Mouse (Mus musculus) left cerebral cortex, adult 9 months (tissue): ENCODE data around the gene Kif3c.
A peak's percentile ranks its signal among the peaks of the same experiment; 100 is the strongest.

Source experiments
- DNase-seq, 2 experiments: peaks; one replicate each; pipeline ENCODE4 v3.0.0; 2022; ENCODE audit warnings: low spot score in 2 of 2

The Kif3c gene

DNA sequence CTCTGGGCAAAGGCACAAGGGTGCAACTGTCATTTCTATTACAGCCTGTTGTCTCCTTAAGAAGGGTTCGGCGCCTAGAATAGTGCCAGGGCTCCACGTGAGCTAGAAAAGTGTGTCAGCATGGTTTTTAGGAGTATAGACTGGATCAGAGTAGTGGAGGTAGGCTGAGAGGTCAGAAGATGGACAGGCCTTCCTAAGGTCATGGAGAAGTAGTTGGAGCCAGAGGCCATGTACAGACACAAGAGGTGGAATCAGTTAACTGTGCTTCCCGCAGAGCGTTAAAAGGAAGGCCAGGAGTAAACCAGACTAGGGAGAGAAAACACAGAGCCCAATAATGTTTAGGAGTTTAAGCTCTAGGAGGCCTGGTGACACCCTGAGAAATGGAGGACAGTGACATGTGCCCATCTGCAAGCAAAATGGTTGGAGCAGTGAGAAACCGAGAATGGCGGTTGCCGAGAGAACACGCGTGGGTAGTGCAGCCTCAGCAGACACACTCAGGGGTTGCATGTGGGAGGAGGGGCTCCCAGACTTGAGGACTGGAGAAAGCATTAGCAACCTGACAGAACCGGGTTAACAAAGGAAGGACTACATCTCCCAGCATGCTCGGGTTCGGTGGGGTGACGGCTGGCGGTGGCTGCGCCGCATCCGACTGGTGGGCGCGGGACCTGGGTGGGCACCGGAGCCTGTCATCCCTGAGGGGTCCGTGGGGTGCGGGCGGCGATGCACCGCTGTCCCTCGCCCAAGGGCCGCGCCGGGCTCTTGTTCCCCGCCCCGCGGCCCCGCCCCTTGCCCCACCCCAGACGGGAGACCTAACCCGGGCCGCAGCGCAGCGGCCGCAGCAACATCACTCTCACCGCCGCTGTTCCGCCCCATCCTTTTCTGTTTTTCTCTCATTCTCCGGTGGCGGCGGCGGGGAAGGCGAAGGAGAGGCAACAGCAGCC, at the start of gene Kif3c:
Gene Kif3c (plus strand): TSS at position 625 of the 941 bp plus-strand sequence.
- DNase-seq = peak; percentile 85 to 88

DNA sequence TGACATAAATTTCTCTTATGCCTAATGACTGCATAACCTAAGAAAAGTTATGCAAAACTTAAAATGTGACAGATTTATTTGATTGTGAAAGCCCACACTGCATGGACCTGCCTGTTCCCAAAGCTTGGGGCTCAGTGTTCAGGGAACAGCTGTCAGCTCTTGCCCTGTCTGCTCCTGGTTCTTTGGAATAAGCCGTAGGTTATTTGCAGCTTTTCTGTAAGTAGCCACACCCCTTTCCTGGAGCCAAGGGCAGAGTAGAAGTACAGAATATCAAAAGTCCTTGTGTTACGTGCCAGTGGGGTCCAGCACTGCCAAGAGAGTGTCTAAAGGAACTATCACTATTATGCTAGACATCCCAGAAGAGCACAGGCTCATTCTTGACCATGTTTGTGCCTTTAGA, 48.8 kb upstream of the Kif3c start:
- no peak for DNase-seq

DNA sequence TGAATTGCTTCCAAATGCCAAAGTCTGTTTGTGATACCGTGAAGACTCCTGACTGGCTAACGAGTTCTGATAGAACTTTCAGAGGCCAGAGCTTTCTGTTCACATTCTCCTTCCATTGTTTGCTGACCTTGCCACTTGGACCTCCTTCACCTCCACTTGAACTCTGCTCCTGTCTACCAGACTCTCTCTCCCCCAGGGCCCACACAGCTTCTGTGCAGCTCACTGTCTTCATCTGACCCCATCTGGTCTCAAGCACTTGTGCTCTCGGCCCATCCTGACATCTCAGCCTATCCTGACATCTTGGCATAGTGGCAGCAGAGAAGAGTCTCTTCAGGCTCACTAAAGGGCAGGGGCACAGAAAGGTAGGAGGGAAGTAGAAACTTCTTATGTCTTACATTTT, 48.0 kb upstream of the Kif3c start:
- DNase-seq = no peak

DNA sequence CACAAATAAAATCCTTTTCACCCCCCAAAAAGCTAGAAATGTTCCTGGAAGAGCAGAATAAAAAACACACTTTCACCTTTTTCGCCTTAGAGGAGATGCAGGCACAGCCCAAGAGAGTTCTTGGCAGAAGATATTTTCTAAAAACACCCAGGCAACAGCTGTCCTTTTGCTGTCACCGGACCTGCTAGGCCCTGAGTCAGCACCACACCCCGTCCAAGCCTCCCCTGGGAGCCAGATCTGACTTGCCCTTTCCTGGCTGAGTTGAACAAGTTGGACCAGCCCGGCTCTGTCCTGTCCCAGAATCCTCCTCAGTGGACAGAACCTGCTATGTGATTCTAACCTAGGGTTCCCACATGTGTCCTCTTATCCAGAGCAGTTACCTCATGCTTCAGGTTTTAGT, 45.6 kb upstream of the Kif3c start:
- no peak for DNase-seq

DNA sequence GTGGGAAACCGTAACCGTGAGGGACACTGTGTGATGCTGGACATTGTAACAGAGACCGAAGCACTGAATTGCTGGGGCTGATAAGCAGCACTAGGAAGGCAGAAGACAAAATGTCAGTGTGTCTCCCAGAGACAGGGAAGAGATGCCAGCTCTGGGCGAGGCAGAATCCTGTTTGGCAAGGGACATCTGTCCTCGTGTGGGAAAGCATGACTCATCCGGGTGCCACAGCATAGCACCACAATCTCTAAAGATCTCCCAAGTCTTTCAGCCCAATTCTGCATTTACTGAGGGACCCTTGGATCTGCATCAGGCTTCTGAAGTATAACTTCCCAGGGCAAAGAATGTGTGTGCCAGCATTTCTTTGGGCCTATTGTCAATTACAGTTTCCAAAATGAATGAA, 41.7 kb upstream of the Kif3c start:
- DNase-seq = peak in 1 of 2 experiments; percentile 71

DNA sequence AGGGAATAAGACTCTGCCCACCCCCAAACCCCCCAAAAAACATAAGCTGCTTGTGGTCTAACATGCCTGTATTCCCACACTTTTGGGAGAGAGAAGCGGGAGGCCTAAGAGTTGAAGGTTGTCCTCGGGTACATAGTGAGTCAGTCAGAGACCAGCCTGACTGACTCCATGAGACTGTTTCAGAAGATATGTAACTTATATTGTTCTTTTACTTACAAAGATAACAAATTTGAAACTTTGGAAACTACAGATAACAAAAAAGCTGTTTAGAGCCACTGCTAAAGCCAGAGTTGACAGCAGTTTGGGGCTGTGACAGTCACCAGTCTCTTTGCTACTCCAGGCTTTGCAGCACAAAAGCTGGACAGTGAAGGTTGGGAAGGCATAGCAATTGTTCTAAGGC, 39.7 kb upstream of the Kif3c start:
- DNase-seq = no peak

DNA sequence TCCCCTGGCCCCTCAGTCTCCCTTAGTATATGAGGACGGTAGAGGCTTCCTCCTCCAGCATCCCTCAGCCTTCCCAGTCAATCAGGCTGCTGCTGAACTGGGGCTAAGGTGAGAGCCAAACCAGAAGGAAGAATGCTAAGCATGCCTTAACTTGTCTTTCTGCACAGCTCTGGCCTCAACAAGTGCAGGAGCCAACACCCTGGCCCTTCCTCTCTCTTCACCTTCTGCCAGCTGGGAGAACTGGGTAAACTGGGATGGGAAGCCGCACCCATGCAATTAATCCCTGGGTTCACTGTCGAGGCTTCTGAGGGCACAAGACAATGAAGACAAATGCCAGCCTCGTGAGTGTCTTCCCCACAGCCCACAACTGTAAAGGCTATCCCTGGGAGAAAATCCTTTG, 35.3 kb upstream of the Kif3c start:
- no peak for DNase-seq

DNA sequence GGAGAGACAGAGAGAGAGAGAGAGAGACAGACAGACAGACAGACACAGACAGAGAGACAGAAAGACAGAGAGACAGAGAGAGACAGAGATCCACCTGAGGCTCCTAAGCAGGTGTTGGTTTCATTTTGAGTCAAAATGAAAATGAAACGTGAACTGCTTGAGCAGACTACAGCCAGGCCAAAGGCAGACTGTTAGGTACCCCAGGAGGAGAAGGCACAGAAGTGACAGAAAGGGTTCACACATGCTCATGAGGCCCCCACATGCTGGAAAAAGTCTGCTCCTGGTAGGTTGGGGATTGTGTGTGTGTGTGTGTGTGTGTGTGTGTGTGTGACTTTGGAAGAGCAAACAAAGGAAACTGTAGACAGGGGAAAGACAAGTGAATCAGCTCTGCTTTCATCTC, 26.0 kb upstream of the Kif3c start:
- DNase-seq = no peak

DNA sequence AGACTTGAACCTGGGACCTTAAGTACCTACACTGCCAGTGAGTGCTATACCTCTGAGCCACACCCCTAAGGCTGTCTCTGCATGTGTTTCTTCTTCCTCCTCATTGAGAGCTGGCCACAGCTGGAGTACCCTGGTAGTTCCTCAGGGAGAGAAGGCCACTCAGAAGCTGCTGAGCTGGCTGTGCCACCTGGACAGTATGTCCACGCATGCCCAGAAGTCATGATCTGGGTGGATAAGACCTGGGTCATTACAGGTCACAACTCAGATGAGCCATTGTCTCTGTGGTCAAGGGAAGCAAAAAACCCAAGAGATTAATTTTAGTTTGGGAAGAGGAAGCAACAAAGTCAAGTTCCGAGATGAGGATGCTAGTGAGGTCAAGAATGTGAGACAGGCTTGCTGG, 20.8 kb upstream of the Kif3c start:
- DNase-seq = no peak

DNA sequence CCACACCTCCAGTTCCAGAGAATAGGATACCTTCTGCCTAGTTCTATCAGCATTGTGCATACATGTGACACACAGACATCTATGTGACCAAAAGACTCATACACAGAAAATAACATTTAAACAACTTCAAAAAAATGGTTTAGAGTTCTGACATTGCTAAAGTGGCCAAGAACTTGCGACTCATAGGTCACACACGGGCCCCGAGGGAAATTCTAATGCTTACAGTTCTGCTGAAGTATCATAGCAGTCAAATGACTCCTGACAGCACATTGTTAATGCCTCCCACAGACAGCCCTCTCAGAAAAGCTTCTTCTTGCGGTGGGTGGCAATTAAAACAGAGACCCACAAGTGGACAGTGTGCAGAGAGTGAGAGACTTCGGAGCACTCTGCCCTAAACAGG, 19.9 kb upstream of the Kif3c start:
- DNase-seq = no peak

DNA sequence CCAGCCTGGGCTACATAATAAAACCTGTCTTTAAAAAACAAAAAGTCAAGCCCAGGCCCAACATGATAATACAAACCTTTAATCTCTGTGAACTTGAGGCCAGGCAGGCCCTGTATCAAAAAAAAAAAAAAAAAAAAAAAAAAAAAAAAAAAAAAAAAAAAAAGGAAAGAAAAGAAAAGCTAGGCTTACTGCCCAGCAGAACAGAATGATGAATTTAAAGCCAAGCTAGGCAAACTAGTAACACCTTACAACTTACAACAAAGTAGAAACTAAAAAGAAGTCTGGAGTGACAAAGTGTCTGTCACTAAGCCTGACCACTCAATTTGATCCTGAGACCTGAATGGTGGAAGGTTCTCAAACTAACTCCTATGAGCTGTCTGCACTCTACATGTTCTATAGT, 17.2 kb upstream of the Kif3c start:
- DNase-seq = no peak

DNA sequence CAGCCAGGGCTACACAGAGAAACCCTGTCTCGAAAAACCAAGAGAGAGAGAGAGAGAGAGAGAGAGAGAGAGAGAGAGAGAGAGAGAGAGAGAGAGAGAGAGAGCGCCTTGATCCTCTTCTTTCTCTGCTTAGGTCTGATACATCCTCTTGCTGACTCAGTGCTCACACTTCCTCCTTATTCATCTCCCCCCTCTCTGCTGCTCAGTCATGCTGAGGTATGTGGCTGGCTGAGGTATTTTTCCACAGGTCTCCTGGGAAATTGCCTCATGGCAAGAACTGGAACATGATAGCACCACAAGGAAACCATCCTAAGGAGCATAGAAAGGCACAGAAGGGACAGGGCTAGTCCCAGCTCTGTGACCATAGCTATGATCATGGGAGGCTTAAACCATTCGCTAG, 15.5 kb upstream of the Kif3c start:
- DNase-seq = no peak

DNA sequence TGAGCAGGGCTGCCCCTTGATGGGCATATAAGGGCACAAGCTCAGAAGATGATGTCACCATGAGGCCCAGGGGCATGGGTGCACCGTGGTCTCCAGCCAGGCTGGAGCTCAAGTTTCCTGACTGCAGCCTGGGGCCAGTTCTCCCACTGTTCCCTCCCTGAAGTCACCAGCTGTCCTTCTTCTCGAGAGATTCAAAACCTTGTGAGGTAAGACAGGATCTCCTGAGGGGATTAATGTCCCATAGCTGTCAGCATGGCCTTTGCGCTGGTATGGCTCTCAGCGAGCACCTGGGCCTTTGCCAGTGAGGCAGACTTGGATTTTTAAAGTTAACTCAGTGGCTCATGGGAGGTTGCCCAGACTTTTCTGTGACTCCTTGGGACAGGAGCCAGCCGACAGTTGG, 14.8 kb upstream of the Kif3c start:
- no peak for DNase-seq

DNA sequence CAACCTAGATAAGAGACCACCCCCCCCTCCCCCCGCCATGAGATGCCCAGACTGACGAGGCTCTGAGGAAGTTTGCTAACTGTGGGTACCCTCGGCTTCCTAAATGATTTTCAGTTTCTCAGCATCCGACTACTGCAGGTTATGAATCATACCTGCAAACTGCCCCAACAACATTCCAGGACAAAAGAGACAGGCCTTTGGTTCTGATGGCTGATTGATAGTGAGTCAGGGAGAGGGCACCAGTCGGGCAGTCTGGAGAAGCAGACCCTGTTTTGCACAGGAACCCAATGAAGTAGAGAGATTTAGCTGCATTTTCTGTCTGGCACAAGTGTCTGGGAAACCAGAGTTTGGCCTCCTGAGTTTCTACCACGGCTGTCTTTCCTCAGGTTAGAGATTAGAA, 12.7 kb upstream of the Kif3c start:
- no peak for DNase-seq

DNA sequence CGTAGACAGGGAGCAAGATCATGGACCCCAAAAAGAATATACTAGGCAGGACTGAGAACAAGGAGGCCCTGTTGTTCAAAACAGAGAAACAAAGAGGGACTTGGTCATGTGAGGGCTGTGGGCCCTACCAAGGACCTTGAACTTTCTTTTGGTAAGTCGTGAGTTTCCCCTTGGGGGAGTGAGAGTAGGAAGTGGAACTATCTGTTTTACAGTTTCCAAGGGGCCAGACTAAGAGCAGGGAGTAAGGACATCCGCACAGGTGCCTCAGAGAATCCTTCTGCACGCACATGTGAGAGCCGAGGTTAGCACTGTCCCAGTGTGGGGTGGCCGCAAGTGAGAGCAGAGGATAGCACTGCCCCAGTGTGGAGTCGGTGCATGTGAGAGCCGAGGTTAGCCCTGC, 9.9 kb upstream of the Kif3c start:
- no peak for DNase-seq

DNA sequence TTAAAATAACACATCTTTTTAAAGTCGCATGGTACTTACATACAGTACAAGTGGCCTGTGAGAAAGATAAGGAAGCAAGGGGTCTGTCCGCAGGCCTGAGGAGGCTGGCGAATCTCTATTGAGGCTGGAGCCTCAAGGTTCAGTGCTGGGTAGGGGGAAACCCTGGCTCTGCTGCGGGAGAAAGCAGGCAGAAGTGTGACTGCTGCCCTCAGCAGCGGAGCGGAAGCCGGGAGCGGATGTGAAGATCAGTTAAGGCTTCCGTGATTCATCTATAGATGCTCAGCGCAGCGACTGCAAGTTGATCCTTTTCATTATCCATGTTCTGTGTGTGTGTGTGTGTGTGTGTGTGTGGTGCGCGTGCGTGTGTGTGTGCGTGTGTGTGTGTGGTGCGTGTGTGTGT, 8.1 kb upstream of the Kif3c start:
- no peak for DNase-seq

DNA sequence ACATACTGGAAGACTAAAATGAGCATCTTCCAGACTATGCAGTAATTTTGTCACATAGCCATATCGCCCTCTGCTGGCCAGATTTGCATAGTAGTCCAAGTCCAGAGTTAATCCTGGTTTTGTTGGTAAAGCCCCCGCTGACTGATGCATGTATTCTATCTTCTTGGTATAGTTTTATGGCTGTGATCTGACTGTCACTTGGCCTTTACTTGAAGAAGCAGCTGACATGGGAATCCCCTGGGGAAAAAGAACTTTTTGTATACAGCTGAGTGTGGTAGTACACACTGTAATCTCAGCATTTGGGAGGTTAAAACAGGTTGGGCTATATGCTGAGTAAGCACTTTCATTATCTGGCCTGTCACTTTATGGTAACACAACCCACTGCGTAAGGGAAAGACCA, 5.6 kb upstream of the Kif3c start:
- peak in 1 of 2 experiments; percentile 90 for DNase-seq

DNA sequence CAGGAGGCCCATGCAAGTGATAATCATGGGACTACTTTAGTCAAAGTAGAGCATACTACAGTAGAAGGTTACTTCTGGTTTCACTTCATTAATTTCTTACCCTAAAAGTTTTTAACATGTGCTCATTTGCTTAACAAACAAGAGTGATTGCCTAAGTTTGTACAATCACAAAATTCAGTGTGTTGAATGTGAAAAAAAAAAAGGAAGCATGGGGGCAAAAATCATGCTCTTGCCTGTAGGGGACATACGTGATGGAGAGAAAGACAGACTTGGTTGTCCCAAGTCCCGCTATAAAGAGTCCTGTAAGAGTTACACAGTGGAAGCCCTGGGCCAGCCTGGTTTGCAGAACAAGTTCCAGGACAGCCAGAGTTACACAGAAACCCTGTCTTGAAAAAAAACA, 4.9 kb upstream of the Kif3c start:
- no peak for DNase-seq

DNA sequence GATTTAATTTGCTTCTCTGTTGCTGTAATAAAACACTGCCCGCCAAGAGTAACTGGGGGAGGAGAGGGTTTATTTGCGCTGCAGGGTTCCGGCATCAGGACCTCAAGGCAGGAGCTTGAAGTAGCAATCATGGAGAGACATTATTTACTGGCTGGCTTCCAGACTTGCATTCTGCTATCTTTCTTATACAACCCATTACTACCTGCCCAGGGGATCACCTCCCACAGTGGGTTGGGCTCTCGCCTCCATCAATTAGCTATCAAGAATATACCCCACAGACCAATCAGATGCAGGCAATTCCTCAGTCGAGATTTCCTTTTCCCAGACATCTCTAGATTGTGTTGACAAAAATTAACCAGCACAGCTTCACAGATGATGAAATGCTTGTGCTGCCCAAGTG, 856 bp upstream of the Kif3c start:
- no peak for DNase-seq

DNA sequence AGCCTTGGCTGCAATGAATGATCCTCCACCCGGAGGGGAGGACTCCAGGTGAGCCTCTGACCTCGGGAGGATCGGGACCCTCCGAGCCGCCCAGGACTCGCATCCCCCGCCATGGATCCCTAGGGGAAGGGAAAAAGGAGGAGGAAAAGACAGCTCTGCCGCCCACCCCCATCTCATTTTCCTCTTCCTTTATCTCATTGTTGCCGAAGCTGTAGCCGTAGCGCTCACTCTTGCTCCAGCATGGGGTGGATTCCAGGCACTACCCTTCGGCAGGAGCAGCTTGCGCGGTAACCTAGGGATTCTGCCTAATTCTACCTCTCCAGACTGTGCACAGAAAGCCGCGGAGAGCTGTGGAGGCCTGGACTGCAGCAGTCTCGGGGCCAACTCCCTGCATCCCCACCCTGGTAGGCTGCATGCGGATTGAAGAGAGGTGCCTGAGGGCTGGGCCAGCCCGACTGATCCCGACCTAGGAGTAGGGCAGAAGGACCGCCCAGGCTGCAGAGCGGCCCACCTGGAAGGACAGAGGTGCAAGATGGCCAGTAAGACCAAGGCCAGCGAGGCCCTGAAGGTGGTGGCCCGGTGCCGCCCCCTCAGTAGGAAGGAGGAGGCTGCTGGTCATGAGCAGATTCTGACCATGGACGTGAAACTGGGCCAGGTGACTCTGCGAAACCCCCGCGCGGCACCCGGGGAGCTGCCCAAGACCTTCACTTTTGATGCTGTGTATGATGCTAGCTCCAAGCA, 687 bp downstream of the Kif3c start:
- no peak for DNase-seq

DNA sequence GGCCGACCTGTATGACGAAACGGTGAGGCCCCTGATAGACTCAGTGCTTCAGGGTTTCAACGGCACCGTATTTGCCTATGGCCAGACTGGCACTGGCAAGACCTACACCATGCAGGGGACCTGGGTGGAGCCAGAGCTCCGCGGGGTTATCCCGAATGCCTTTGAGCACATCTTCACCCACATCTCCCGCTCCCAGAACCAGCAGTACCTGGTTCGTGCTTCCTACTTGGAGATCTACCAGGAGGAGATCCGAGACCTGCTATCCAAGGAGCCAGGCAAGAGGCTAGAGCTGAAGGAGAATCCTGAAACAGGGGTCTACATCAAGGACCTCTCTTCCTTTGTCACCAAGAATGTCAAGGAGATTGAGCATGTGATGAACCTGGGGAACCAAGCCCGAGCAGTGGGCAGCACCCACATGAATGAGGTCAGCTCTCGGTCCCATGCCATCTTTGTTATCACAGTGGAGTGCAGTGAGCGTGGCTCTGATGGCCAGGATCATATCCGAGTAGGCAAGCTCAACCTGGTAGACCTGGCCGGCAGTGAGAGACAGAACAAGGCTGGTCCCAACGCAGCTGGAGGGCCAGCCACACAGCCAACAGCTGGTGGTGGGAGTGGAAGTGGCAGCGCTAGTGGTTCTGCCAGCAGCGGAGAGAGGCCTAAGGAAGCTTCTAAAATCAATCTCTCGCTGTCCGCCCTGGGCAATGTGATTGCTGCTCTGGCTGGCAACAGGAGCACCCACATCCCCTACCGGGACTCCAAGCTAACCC, 1.4 kb downstream of the Kif3c start:
- no peak for DNase-seq

DNA sequence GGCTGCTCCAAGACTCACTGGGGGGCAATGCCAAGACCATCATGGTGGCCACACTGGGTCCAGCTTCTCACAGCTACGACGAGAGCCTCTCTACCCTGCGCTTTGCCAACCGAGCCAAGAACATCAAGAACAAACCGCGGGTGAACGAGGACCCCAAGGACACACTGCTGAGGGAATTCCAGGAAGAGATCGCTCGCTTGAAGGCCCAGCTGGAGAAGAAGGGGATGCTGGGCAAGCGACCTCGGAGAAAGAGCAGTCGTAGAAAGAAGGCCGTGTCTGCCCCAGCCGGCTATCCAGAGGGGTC, 2.0 kb downstream of the Kif3c start:
- no peak for DNase-seq

DNA sequence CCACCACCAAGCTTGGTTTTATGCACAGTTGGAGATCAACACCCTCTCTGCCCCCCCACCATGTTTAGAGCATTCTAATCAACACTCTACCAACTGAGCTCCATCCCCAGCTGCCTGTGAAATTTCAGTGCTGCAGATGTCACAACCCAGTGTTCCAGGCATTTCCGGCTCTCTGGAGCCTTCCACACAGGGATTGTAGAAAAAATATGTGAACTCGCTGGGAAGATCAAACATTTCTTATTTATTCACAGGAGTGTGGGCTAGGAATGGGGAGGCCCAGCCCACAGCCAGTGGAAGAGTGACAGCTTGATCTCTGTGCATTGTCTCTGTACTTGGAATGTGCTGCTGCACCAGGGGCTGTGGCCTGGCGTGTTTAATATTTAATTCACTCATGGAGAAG, 3.8 kb downstream of the Kif3c start:
- no peak for DNase-seq
